Mouse (Mus musculus) MEL (cell line): Measurements from ENCODE around the gene Kidins220. TPM values are rescaled to one million over a fixed set of nuclear protein-coding genes. Genes with fewer than 3 reads are reported as not detected.

Experiments used
- DNase-seq: peaks from one replicate; pipeline ENCODE4 v3.0.0; 2011; ENCODE audit warnings: low read depth, low spot score
- H3K27ac ChIP-seq: 2 replicates; pipeline ENCODE4 v1.5.1; 2012; ENCODE audit warnings: low read depth, mild to moderate bottlenecking, control low read depth, low read length, moderate library complexity; ENCODE audit not compliant: control insufficient read depth
- H3K27me3 ChIP-seq, 2 experiments: fragments of 150-350 bp in 1 of 2; sonication (generic) in 1 of 2; 2 replicates each; pipeline ENCODE4 v1.6.1; 2012; ENCODE audit warnings: low read length in 2 of 2, mild to moderate bottlenecking in 2 of 2, improper control_type of control experiment in 1 of 2, moderate library complexity in 1 of 2; ENCODE audit not compliant: insufficient read depth in 2 of 2, control insufficient read depth in 1 of 2
- H3K36me3 ChIP-seq, 2 experiments: 2 replicates each; pipeline ENCODE4 v1.6.1; 2012 to 2014; ENCODE audit warnings: low read length in 2 of 2, improper control_type of control experiment in 1 of 2, inconsistent platforms in 1 of 2, mild to moderate bottlenecking in 1 of 2; ENCODE audit not compliant: insufficient read depth in 2 of 2, control insufficient read depth in 1 of 2
- H3K4me1 ChIP-seq, 2 experiments: fragments of 150-350 bp in 1 of 2; sonication (generic) in 1 of 2; 2 replicates each; pipeline ENCODE4 v1.6.1; 2012; ENCODE audit warnings: low read length in 2 of 2, improper control_type of control experiment in 1 of 2, mild to moderate bottlenecking in 1 of 2; ENCODE audit not compliant: insufficient read depth in 2 of 2, control insufficient read depth in 1 of 2
- H3K4me3 ChIP-seq, 2 experiments: fragments of 150-350 bp in 1 of 2; sonication (generic) in 1 of 2; 2 replicates each; pipeline ENCODE4 v1.5.1; 2012; ENCODE audit warnings: low read depth in 2 of 2, low read length in 2 of 2, mild to moderate bottlenecking in 2 of 2, moderate library complexity in 2 of 2, control low read depth in 1 of 2, improper control_type of control experiment in 1 of 2; ENCODE audit not compliant: control insufficient read depth in 1 of 2, insufficient read depth in 1 of 2
- H3K79me2 ChIP-seq: 2 replicates; pipeline ENCODE4 v1.6.1; 2012; ENCODE audit warnings: mild to moderate bottlenecking, low read length, moderate library complexity; ENCODE audit not compliant: control insufficient read depth, poor library complexity, insufficient read depth
- H3K9ac ChIP-seq: 2 replicates; pipeline ENCODE4 v1.6.1; 2012; ENCODE audit warnings: low read depth, mild to moderate bottlenecking, control low read depth, low read length, moderate library complexity; ENCODE audit not compliant: control insufficient read depth, poor library complexity, severe bottlenecking
- H3K9me3 ChIP-seq: fragments of 150-350 bp; sonication (generic); replicated peaks from 2 replicates; pipeline ENCODE4 v1.6.1; 2012; ENCODE audit warnings: mild to moderate bottlenecking, low read length, improper control_type of control experiment, moderate library complexity; ENCODE audit not compliant: insufficient read depth
- CHD2 ChIP-seq: IDR thresholded peaks from 2 replicates; pipeline ENCODE4 v1.6.1; 2011; ENCODE audit warnings: low read length, improper control_type of control experiment
- CTCF ChIP-seq, 3 experiments: IDR thresholded peaks in 2 of 3; conservative IDR thresholded peaks in 1 of 3; 2 replicates each; pipeline ENCODE4 v1.5.1; 2011 to 2012; ENCODE audit warnings: low read length in 3 of 3, low read depth in 2 of 3, mild to moderate bottlenecking in 2 of 3, improper control_type of control experiment in 1 of 3, inconsistent platforms in 1 of 3, mixed read lengths in 1 of 3, moderate library complexity in 1 of 3; ENCODE audit not compliant: control insufficient read depth in 1 of 3, insufficient read depth in 1 of 3, poor library complexity in 1 of 3, severe bottlenecking in 1 of 3
- ELF1 ChIP-seq: IDR thresholded peaks from 2 replicates; pipeline ENCODE4 v1.6.1; 2014; ENCODE audit warnings: low read depth, mild to moderate bottlenecking, inconsistent platforms, low read length, improper control_type of control experiment, moderate library complexity
- EP300 ChIP-seq, 2 experiments: IDR thresholded peaks; 2 replicates each; pipeline ENCODE4 v1.6.1; 2011; ENCODE audit warnings: improper control_type of control experiment in 2 of 2, low read length in 2 of 2, low read depth in 1 of 2, mild to moderate bottlenecking in 1 of 2
- ETS1 ChIP-seq: IDR thresholded peaks from 2 replicates; pipeline ENCODE4 v1.6.1; 2012; ENCODE audit warnings: low read depth, mild to moderate bottlenecking, inconsistent platforms, low read length, improper control_type of control experiment, moderate library complexity
- JUND ChIP-seq: IDR thresholded peaks from 2 replicates; pipeline ENCODE4 v1.6.1; 2011; ENCODE audit warnings: low read depth, mild to moderate bottlenecking, improper control_type of control experiment, low read length
- KAT2A ChIP-seq: conservative IDR thresholded peaks from 2 replicates; pipeline ENCODE4 v1.6.1; 2012; ENCODE audit warnings: low read depth, low read length, improper control_type of control experiment, inconsistent platforms
- MAZ ChIP-seq: IDR thresholded peaks from 2 replicates; pipeline ENCODE4 v1.6.1; 2012; ENCODE audit warnings: low read depth, mild to moderate bottlenecking, inconsistent platforms, low read length, improper control_type of control experiment
- MXI1 ChIP-seq: IDR thresholded peaks from 2 replicates; pipeline ENCODE4 v1.6.1; 2011; ENCODE audit warnings: mild to moderate bottlenecking, low read depth, low read length, improper control_type of control experiment
- MYB ChIP-seq: IDR thresholded peaks from 2 replicates; pipeline ENCODE4 v1.6.1; 2011; ENCODE audit warnings: mild to moderate bottlenecking, low read depth, low read length, improper control_type of control experiment
- RCOR1 ChIP-seq: IDR thresholded peaks from 2 replicates; pipeline ENCODE4 v1.6.1; 2012; ENCODE audit warnings: low read depth, mild to moderate bottlenecking, inconsistent platforms, low read length, improper control_type of control experiment
- TAL1 ChIP-seq: IDR thresholded peaks from 2 replicates; pipeline ENCODE4 v1.6.1; 2012; ENCODE audit warnings: mild to moderate bottlenecking, inconsistent platforms, low read length, moderate library complexity, mixed read lengths
- USF1 ChIP-seq: IDR thresholded peaks from 2 replicates; pipeline ENCODE4 v1.6.1; 2014; ENCODE audit warnings: low read depth, mild to moderate bottlenecking, inconsistent platforms, low read length, improper control_type of control experiment, moderate library complexity
- ZMIZ1 ChIP-seq: IDR thresholded peaks from 2 replicates; pipeline ENCODE4 v1.6.1; 2012; ENCODE audit warnings: low read depth, mild to moderate bottlenecking, inconsistent platforms, low read length, improper control_type of control experiment, moderate library complexity
- ZNF384 ChIP-seq: IDR thresholded peaks from 2 replicates; pipeline ENCODE4 v1.6.1; 2012; ENCODE audit warnings: low read depth, mild to moderate bottlenecking, inconsistent platforms, low read length, improper control_type of control experiment
- polyA plus RNA-seq, 2 experiments: library from polyadenylated mRNA; stranded (reverse) in 1 of 2; unstranded in 1 of 2; fragments of >175 nt in 1 of 2; fragments of >200 nt in 1 of 2; gene quantifications; 2 replicates each; pipeline versions ENCODE4 v1.2.1 to v1.2.4; 2012; ENCODE audit warnings: low replicate concordance in 2 of 2, low read depth in 1 of 2; ENCODE audit not compliant: insufficient read length in 2 of 2, insufficient read depth in 1 of 2, missing spikeins in 1 of 2
- total RNA-seq: library from RNA; depleted of rRNA; stranded (reverse); fragments of 300-350 nt; gene quantifications from 2 replicates; pipeline ENCODE4 v1.2.3, GENCODE M21; 2012

Gene Kidins220
- total and polyA plus RNA-seq, 3 experiments, result 26.2 to 124 (median 29.2) TPM

- no peaks in the 10 kb centered on the region for H3K79me2 ChIP-seq
- H3K27ac ChIP-seq, result no peak overlapping the region
- no peak for DNase-seq
- H3K4me3 ChIP-seq, result no peak overlapping the region
- H3K27me3 ChIP-seq, result no peaks in the 10 kb centered on the region
- no peaks in the 10 kb centered on the region for H3K4me1 ChIP-seq
- H3K9ac ChIP-seq, result no peak overlapping the region
- H3K36me3 ChIP-seq, result no peaks in the 10 kb centered on the region
- no peak for TF ChIP-seq RCOR1
- no peaks in the 10 kb centered on the region for H3K9me3 ChIP-seq
Observed at GRCm38 (mm10) chr12:25073374-25073773, 98.6 kb downstream of the Kidins220 start.

GRCm38 (mm10) chr12:25074344-25074743 lies 99.6 kb downstream of the Kidins220 start:
- Histone ChIP-seq H3K79me2 (no peaks in the 10 kb centered on the region), H3K9ac (no peak overlapping the region), H3K4me1 (no peaks in the 10 kb centered on the region), H3K27me3 (no peaks in the 10 kb centered on the region), H3K36me3 (no peaks in the 10 kb centered on the region), H3K4me3 (no peak overlapping the region), H3K9me3 (no peaks in the 10 kb centered on the region), H3K27ac (no peak overlapping the region)
- DNase-seq, result no peak
- no peak for TF ChIP-seq EP300 (IDR thresholded peaks at IDR 0.05; ENCODE audit: low read depth in 1 of 2, low read length in 2 of 2)
- no peak for TF ChIP-seq JUND
- no peak for TF ChIP-seq TAL1
- TF ChIP-seq MAZ, result no peak
- TF ChIP-seq CHD2, result no peak
- TF ChIP-seq MYB, result no peak
- no peak for TF ChIP-seq KAT2A
- no peak for TF ChIP-seq ZNF384
- TF ChIP-seq ETS1, result no peak
- no peak for TF ChIP-seq ELF1
- TF ChIP-seq MXI1, result no peak
- no peak for TF ChIP-seq ZMIZ1
- TF ChIP-seq USF1, result no peak
- TF ChIP-seq CTCF (IDR thresholded peaks at IDR 0.05 in 2 of 3, conservative IDR thresholded peaks at IDR 0.05 in 1 of 3; ENCODE audit: control insufficient read depth in 1 of 3, insufficient read depth in 1 of 3, low read depth in 2 of 3, low read length in 3 of 3, poor library complexity in 1 of 3, severe bottlenecking in 1 of 3), result no peak
